Mouse (Mus musculus) hindbrain, embryonic 16.5 days (tissue): ENCODE measurements around the gene Card11. TPM values are rescaled to one million over a fixed set of nuclear protein-coding genes. Genes with fewer than 3 reads are reported as not detected.

Experiments
- ATAC-seq: fragments of 200-750 bp; cut with Nextera tagmentation; 2 replicates; pipeline ENCODE4 v1.8.0; 2017; ENCODE audit warnings: moderate TSS enrichment, moderate library complexity
- H3K27ac ChIP-seq: fragments of 300-500 bp; sonication (generic); 2 replicates; pipeline ENCODE4 v1.5.1; 2014; ENCODE audit warnings: low read depth, mild to moderate bottlenecking, control low read depth, low read length, moderate library complexity
- H3K27me3 ChIP-seq: fragments of 300-500 bp; sonication (generic); replicated peaks from 2 replicates; pipeline ENCODE4 v1.6.1; 2014; ENCODE audit warnings: low read length; ENCODE audit not compliant: control insufficient read depth, insufficient read depth
- H3K36me3 ChIP-seq: fragments of 300-500 bp; sonication (generic); 2 replicates; pipeline ENCODE4 v1.6.1; 2014; ENCODE audit warnings: mild to moderate bottlenecking, low read length, moderate library complexity, mixed read lengths; ENCODE audit not compliant: control insufficient read depth, insufficient read depth
- H3K4me1 ChIP-seq: fragments of 300-500 bp; sonication (generic); 2 replicates; pipeline ENCODE4 v1.6.1; 2014; ENCODE audit warnings: low read depth, low read length; ENCODE audit not compliant: control insufficient read depth, insufficient read depth
- H3K4me2 ChIP-seq: fragments of 300-500 bp; sonication (generic); 2 replicates; pipeline ENCODE4 v1.6.1; 2014; ENCODE audit warnings: mild to moderate bottlenecking, low read length, control low read depth, moderate library complexity
- H3K4me3 ChIP-seq: fragments of 300-500 bp; sonication (generic); 2 replicates; pipeline ENCODE4 v1.5.1; 2014; ENCODE audit warnings: mild to moderate bottlenecking, low read length, control low read depth, moderate library complexity
- H3K9ac ChIP-seq: fragments of 300-500 bp; sonication (generic); 2 replicates; pipeline ENCODE4 v1.6.1; 2014; ENCODE audit warnings: low read depth, mild to moderate bottlenecking, control low read depth, low read length, moderate library complexity
- H3K9me3 ChIP-seq: fragments of 300-500 bp; sonication (generic); 2 replicates; pipeline ENCODE4 v1.6.1; 2014; ENCODE audit warnings: mild to moderate bottlenecking, low read length, moderate library complexity; ENCODE audit not compliant: control insufficient read depth
- WGBS: fragments of 180-500 bp; shearing (Covaris S2); extraction: QIAGEN DNeasy Blood & Tissue Kit; methylation state at CpG from one replicate; pipeline ENCODE4 v1.1.7; 2014; 5-methylcytosine and 5-hydroxymethylcytosine counted together
- polyA plus RNA-seq: library from polyadenylated mRNA; unstranded; fragments of >200 nt; fragmentation: Nextera tagmentation; extraction: Ambion mirVana; gene quantifications from 2 replicates; pipeline ENCODE4 v1.2.1, GENCODE M21; 2015

Gene Card11
- polyA plus RNA-seq, 1 experiment from 2014 or later, result 0.26 TPM

DNA sequence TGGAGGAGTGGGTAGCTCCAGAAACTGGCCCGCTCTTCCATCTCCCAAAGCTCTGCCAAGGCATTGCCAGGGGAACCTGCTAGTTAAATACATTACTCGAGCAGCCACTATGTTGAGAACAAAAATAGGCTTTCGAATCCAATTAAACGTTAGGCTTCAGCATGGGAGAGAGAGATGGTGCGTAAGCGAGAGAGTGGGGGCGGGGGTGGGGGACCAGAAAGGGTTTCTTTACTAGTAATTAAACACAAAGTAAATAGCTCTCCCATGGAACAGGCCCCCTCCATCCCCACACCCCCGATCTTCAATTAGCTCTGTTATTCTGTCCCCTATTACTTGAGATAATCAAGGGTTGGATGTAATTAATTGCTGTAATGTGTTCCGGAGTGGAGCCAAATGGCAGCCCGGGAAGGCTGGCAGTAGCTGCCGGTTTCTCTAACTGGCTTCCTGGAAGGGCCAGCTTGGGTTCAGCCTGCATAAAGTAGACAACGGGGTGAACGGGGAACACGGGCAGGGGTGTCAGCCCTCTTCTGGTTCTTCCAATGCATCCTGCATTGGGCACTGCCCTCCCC, 59.4 kb downstream of the Card11 start:
- ATAC-seq, result peak; percentile 86
- H3K36me3 ChIP-seq, result no peaks in the 10 kb centered on the region
- 42% methylated on average over 14 of the region's 14 CpGs for WGBS

DNA sequence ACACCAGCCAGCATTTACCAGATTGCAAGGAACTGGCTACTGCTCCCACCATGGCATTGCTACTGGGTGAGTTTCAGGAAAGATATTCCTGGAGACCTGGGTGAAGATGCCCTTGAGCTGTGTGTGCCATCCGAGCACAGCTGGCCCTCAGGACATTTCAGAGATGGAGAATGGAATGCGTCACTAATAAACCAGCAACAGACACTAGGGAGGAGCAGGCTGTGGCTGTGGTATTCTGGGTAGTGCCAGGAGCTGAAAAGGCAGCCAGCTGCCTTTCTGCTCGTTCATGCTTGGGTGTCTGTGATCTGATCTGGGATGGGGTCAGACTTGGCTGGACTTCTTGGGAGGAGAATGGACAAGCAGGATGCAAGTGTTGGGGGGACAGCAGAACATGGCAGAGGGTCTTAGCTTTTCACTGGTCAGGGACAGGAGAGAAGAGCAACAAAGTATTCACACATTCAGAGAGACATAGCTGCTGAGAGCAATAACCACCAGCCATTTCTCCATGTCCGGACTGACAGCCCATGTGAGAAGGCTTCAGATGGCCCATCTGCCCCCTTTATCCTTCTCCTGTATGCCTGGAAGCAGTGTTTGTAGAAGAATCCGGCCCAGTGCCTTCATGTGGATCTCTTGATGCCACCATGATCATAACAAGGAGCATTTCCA, 60.0 kb downstream of the Card11 start:
- WGBS, result 43% methylated on average over 5 of the region's 5 CpGs
- H3K27me3 ChIP-seq, result no peaks in the 10 kb centered on the region
- ATAC-seq, result no peak; the same call in 1 of the 2 replicates

More for the DNA sequence above, 59.4 kb downstream of the Card11 start:
- Histone ChIP-seq H3K9me3 (no peaks in the 10 kb centered on the region), H3K4me1 (peaks cover 9% of the 10 kb centered on the region), H3K9ac (no peak overlapping the region), H3K27ac (peak overlapping the region; percentile 57), H3K27me3 (no peaks in the 10 kb centered on the region), H3K4me3 (no peak overlapping the region), H3K4me2 (no peak overlapping the region)

DNA sequence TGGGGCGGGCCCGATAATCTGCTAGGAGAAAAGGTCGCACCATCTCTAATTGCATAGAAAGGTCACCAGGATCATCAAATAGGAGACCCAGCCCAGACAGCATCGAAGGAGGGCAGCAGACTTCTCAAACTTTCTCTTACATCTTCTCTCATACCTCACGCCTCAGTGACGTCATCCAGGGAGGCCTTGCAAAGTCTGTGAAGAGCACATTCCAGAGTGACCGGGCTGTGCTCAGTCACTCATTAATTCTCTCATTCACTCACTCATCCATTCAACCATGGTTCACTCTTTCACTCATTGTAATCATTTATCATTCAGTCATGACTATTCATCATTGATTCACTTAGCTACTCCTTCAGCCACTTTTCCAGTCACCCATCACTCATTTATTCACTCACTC, 63.6 kb downstream of the Card11 start:
- H3K9ac ChIP-seq, result no peak overlapping the region
- no peak overlapping the region for H3K4me3 ChIP-seq
- no peak for ATAC-seq
- no peaks in the 10 kb centered on the region for H3K27me3 ChIP-seq
- H3K4me2 ChIP-seq, result no peak overlapping the region
- H3K36me3 ChIP-seq, result no peaks in the 10 kb centered on the region
- no peaks in the 10 kb centered on the region for H3K9me3 ChIP-seq
- H3K27ac ChIP-seq, result no peak overlapping the region
- 80% methylated on average over 7 of the region's 7 CpGs for WGBS
- H3K4me1 ChIP-seq, result peaks cover 9% of the 10 kb centered on the region

More for the DNA sequence above, 60.0 kb downstream of the Card11 start:
- Histone ChIP-seq H3K9ac (no peak overlapping the region), H3K9me3 (no peaks in the 10 kb centered on the region), H3K36me3 (no peaks in the 10 kb centered on the region), H3K4me2 (no peak overlapping the region), H3K4me1 (peaks cover 9% of the 10 kb centered on the region), H3K27ac (peak overlapping the region; percentile 57), H3K4me3 (no peak overlapping the region)

DNA sequence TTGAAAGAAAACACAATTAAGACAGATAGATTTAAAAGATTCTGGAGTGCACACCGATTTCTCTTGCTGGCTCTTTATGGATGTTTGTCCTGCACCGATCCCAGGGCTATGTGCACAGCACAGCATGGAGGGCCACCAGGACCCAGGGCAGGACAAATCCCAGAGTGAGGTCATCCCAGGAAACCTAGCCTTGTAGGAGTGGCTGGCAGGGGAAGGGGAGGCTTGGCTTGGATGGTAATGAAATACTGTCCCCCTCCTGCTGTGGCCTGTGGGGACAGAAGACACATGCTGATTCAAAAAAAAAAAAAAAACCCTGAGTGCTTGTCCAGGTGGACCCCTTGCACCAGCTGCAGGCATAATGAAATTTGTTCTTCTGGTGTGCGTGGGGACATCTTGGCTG, 64.5 kb downstream of the Card11 start:
- no peak overlapping the region for H3K4me2 ChIP-seq
- no peaks in the 10 kb centered on the region for H3K9me3 ChIP-seq
- WGBS, result 90% methylated on average over 3 of the region's 3 CpGs
- no peak for ATAC-seq
- no peak overlapping the region for H3K4me3 ChIP-seq
- H3K36me3 ChIP-seq, result no peaks in the 10 kb centered on the region
- H3K9ac ChIP-seq, result no peak overlapping the region
- no peak overlapping the region for H3K27ac ChIP-seq
- no peaks in the 10 kb centered on the region for H3K27me3 ChIP-seq
- H3K4me1 ChIP-seq, result peaks cover 8% of the 10 kb centered on the region

DNA sequence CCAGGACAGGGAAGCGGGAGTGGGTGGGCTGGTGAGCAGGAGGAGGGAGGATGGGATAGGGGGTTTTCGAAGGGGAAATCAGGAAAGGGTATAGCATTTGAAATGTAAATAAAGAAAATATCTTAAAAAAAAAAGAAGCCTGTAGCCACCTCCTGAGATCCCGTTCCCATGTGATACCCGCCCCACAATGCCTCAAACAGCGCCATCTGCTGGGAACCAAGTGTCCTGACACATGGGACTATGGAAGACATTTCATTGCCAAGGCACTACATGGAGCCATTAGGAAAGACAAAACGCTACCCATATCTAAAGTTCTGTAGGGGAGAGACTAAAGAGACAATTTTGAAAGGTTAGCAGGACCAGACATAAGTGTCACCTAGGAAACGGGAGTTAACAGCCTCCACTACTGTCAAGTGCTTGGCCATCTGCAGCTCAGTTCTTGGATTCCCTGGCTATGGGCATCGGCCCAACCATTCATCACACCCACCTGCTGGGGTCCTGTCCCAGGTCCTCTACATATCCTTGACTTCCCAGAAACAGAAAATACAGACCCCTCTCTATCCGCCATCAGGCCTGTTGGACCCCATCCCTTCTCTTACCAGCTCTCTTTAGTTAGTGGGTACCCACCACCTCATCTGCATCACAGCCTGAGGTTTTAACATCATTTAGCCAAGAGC, 65.6 kb downstream of the Card11 start:
- Histone ChIP-seq H3K27me3 (no peaks in the 10 kb centered on the region), H3K9me3 (no peaks in the 10 kb centered on the region), H3K4me3 (no peak overlapping the region), H3K9ac (no peak overlapping the region), H3K4me1 (no peaks in the 10 kb centered on the region; the same call in 1 of the 2 replicates), H3K27ac (no peak overlapping the region), H3K4me2 (no peak overlapping the region), H3K36me3 (no peaks in the 10 kb centered on the region)
- ATAC-seq, result peak; percentile 45; the same call in 1 of the 2 replicates
- WGBS, result 70% methylated on average over 9 of the region's 9 CpGs

DNA sequence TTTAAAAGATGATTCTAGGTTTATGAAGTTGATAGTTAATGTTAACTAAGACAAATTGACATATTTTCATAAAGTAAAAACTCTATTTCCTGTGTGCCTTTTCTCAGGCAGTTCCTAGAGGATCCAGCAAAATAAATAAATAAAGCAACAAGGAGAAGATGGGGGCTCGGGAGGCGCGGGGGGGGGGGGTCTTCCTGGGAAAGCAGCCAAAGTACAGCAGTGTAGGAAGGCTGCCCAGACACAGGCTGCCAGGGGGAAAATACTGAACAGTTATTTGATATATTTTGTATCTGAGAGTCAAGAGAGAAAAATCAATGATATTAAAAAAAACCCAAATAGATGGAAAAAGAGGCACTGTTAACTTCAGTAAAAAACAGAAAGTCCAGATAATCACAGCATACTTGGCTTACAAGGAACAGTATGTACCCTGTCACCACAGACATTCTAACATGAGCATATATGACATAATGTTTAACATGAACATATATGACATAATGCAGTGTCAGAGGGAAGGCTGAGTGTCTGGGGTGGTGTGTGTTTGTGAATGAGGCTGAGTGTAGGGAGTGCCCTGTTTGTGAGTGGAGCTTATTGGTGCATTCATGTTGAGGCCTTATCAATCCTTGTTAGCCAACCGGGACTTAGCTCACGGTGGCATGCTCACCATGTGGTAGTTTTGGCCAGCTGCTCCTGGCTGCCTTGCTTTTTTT, 68.7 kb downstream of the Card11 start:
- Histone ChIP-seq H3K9ac (no peak overlapping the region), H3K36me3 (no peaks in the 10 kb centered on the region), H3K4me2 (no peak overlapping the region), H3K9me3 (peaks cover 2% of the 10 kb centered on the region; the same call in 1 of the 2 replicates), H3K4me1 (no peaks in the 10 kb centered on the region; the same call in 1 of the 2 replicates), H3K27ac (no peak overlapping the region), H3K4me3 (no peak overlapping the region), H3K27me3 (no peaks in the 10 kb centered on the region)
- 32% methylated on average over 5 of the region's 5 CpGs for WGBS
- ATAC-seq, result no peak

DNA sequence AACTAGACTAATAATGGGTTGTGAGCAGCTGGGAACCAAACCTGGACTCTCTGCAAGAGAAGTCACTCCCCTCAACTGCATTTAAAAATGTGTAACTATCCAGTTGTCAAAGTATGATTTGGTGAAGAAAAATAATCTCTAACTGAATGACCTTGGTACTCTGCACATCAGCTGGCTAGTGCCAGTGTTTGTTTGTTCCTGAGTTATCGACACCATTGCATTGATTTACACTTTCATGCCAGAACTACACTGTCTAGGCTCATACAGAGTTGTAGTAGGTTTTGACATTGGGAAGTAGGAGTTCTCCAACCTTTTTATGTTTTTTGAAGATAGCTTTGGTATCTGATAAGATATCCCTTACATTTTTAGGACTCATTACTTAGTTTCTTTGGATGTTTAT, 81.9 kb downstream of the Card11 start:
- 97% methylated on average over 1 of the region's 1 CpGs for WGBS
- Histone ChIP-seq H3K36me3 (no peaks in the 10 kb centered on the region), H3K4me2 (no peak overlapping the region), H3K27ac (no peak overlapping the region), H3K4me3 (no peak overlapping the region), H3K9me3 (peaks cover 12% of the 10 kb centered on the region), H3K9ac (no peak overlapping the region), H3K27me3 (no peaks in the 10 kb centered on the region), H3K4me1 (no peaks in the 10 kb centered on the region)
- ATAC-seq, result no peak

DNA sequence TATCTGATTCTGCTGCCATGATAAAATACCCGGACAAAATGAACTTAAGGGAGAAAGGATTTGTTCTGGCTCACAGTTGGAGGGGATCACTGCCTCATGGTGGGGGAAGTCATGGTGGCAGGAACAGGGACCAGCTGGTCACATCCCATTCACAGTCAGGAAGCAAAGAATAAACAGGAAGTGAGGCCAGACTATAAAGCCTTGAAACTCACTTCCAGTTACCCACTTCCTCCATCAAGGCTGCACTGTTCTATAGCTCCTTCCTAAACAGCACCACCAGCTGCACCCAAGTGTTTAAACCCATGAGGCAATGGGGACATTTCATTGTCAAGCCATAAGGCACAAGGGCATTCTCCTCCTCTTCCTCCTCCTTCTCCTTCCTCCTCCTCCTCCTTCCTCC, 82.6 kb downstream of the Card11 start:
- WGBS, result 97% methylated on average over 1 of the region's 1 CpGs
- H3K27ac ChIP-seq, result no peak overlapping the region
- H3K9me3 ChIP-seq, result peaks cover 12% of the 10 kb centered on the region
- no peaks in the 10 kb centered on the region for H3K36me3 ChIP-seq
- no peak overlapping the region for H3K4me3 ChIP-seq
- ATAC-seq, result no peak
- H3K4me1 ChIP-seq, result no peaks in the 10 kb centered on the region
- H3K4me2 ChIP-seq, result no peak overlapping the region
- no peaks in the 10 kb centered on the region for H3K27me3 ChIP-seq
- no peak overlapping the region for H3K9ac ChIP-seq

DNA sequence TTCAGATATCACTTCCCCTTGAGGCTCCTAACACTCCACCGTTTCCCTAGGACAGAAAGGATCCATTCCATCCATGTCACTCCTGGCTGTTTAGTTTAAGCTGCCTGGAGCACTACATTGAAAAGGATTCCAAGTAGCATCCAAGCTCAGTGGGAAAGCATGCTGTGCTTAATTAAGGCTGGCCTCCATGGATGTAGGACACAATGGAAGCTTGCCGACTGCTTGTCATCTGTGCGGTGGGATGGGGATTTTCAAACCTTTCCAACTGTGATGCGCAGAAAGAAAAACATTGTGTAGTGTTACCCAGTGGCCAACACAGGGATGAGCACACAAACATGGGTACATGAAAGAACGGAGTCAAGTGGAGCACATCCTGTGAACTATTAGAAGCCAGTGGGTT, 89.5 kb downstream of the Card11 start:
- Histone ChIP-seq H3K9me3 (no peaks in the 10 kb centered on the region), H3K27me3 (no peaks in the 10 kb centered on the region), H3K9ac (no peak overlapping the region), H3K4me1 (no peaks in the 10 kb centered on the region), H3K4me3 (no peak overlapping the region), H3K27ac (no peak overlapping the region), H3K4me2 (no peak overlapping the region), H3K36me3 (no peaks in the 10 kb centered on the region)
- 55% methylated on average over 5 of the region's 5 CpGs for WGBS
- no peak for ATAC-seq
